Mouse (Mus musculus): ENCODE measurements around the gene 5730409E04Rik.

The 5730409E04Rik gene

DNA sequence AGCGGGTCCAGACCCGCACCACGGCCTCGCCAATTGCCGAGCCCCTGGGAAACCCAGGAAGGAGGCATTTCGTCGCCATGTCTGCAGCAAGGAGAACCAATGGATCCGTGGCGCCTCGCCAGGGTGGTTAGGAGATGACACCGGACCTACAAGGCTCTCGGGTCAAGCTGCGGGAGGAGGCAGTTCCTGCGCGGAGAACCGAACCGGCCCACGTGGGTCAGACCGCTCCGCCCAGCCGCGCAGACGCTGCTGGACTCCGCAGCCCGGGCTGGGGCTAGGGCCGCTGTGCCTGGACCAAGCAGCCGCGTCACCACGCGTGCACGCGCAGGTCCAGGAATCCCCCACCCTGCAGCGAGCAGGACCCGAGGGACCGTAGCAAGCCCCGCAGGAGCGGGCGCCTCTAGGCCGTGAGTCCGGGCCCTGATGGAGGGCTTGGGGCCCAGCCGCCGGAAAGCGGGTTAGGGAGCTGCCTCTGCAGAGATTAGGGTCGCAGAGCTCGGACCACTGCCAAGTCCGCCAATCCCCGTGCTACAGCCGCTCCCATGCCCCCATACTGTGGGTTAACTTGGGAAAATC, at the start of gene 5730409E04Rik:
Gene 5730409E04Rik (plus strand): TSS at position 213 of the 576 bp plus-strand sequence.
- peak; percentile 96 for ATAC-seq (ENCODE audit: low TSS enrichment)

DNA sequence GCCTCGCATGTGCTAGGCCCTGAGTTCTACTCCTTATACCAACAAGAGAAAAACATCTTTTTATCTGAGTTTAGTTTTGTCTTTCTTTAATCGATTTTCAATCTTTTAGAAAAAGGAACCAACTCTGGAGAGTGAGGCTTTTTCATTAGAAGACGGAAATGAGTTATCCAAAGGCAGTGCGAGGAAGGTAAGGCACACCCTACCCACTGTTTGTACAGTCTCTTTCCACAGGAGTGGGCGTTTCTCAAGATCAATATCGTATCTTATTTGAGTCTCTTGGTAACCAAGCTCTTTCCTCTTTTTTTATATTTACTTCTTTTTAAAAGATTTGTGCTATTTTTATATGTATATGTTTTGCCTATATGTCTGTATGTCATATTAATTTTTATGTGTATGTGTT, 45.8 kb upstream of the 5730409E04Rik start:
- no peak for ATAC-seq (ENCODE audit: low TSS enrichment)

DNA sequence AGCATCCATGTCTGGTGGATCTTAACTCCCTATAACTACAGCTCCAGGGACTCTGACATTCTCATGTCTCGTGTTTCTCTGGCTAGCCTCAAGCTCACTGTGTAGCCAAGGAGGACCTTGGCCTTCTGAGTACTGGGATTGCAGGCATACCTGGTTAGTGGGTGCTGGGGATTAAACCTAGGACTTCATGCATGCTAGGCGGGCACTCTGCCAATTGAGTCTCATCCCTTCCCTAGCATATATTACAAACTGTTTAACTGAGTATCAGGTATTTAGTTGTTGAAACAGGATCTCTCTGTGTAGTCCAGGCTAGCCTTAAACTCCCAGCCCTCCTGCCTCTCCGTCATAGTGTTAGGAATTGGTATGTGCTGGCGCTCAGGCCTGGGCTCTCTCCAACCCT, 42.4 kb upstream of the 5730409E04Rik start:
- ATAC-seq (ENCODE audit: low TSS enrichment), result no peak

DNA sequence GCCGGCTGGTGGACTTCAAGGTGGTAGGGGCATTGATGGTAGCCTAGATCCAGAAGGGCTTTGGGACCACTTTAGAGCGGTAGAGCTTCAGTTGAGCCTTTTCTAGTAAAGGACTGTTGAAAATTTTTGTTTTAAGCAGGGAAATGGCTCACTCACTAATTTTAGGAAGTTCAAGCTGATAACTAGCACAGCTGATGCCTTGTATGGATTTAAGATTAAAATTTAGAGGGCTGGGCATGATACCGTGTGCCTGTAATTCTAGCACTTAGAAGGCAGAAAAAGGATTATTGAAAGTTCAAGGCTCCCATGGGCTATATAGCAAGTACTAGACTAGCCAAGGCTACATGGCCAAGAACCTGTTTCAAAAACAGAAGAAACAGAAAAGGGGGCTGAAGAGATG, 39.8 kb upstream of the 5730409E04Rik start:
- ATAC-seq (ENCODE audit: low TSS enrichment), result no peak

DNA sequence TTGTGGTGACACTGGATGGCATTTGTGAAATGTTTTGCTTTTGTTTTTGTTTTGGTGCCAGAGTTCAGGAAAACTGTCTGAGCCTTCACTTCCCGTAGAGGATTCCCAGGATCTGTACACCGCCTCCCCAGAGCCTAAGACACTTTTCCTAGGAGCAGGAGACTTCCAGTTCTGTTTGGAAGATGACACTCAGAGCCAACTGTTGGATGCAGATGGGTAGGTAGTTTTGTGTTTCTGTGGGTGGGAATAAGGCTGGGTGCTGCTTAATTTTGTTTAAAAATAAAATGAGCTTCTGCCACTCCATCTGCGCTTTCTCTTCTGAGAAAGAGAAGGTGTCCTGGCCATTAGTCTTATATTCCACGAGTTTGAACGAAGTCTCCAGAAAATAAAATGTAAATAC, 33.3 kb upstream of the 5730409E04Rik start:
- ATAC-seq (ENCODE audit: low TSS enrichment), result peak; percentile 92

DNA sequence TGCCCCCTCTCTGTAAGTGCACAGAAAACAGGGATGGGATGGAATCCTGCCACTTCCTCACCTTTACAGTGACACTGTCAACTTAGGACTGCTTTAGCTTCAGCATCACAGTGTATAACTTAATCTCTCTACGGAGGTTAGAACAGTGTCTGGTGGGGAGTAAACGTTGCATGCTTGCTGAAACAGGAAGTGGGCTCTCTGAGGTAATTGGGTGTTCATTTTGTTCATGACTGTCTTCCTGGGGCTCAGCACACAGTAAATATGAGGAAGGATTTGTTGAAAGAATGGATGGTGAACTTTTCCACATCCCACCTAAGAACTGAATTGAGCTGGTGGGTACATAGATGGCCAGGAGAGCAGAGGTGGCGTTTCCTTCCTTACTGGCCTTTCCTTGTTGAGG, 31.7 kb upstream of the 5730409E04Rik start:
- no peak for ATAC-seq (ENCODE audit: low TSS enrichment)

DNA sequence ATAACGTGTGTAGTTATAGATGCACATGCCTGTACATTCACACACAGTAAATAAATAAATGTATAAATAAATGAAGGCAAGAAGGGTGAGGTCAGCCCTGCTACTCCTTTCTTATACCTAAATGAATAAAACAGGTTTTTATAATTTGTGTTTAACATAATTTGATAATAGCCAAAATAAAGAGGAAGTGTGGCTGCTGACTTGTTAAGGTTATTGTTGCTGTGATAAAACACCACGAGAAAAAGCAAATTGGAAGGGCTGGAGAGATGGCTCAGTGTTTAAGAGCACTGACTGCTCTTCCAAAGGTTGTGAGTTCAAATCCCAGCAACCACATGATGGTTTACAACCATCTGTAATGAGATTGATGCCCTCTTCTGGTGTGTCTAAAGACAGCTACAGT, 30.5 kb upstream of the 5730409E04Rik start:
- ATAC-seq (ENCODE audit: low TSS enrichment), result no peak

DNA sequence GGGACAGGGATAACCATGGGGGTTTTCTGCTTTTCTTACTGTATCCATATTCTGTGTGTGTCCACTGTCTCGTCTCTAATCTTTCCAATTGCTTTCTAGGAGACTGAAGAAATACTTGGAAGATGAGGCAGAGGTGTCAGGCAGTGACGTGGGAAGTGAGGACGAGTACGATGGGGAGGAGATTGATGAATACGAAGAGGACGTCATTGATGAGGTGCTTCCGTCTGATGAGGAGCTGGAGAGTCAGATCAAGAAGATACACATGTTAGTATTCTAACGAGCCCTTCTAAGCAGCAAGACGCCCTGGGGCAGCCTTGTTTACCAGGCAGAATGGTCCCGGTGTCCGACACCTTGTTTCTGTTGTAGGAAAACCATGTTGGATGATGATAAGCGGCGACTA, 23.9 kb upstream of the 5730409E04Rik start:
- no peak for ATAC-seq (ENCODE audit: low TSS enrichment)

DNA sequence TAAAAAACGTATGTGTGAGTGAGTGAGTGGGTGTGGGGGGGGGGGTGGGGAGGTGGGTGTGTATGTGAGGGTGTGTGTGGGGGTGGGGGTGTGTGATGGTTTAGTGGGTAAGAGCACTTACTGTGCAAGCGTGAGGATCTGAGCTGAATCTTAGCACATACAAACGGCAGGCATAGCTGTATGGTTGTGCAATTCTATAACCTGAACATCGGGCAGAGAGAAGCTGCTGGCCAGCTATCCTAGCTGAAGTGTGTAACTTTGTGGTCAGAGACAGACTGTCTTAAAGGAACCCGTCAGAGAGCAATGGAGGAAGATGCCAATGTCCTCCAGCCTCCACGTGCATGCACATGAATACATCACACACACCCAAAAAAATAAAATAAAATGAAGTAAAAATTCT, 17.6 kb upstream of the 5730409E04Rik start:
- no peak for ATAC-seq (ENCODE audit: low TSS enrichment)

DNA sequence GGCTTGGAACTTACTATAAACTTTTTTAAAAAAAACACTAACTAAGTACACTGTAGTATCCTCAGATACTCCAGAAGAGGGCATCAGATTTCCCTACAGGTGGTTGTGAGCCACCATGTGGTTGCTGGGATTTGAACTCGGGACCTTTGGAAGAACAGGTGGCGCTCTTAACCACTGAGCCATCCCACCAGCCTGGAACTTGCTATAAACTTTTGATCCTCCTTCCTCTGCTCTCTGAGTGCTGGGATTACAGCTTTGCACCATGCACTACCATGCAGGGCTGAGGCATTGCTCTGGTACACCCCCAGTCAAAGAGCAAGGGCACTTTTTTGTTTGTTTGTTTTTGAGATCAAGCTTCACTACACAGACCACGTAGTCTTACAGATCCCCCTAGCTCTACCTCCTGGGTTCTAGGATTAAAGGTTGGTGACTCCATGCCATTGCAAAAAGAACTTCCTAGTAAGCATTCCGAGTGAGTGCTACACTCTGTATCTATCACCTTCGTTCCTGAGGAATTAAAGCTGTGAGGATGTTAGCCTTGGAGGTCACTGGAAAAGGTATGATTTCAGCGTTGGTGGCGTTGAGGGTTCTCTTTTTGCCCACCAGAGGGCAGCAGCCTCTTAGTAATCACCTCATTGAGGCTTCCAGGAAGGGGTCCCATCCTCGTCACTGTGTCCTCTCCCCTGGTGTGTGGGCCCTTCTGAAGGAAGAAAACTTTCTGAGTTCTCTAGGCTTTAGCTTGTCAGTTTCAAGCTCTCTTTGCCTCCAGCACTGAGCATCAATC, 9.5 kb upstream of the 5730409E04Rik start:
- ATAC-seq (ENCODE audit: low TSS enrichment), result no peak

DNA sequence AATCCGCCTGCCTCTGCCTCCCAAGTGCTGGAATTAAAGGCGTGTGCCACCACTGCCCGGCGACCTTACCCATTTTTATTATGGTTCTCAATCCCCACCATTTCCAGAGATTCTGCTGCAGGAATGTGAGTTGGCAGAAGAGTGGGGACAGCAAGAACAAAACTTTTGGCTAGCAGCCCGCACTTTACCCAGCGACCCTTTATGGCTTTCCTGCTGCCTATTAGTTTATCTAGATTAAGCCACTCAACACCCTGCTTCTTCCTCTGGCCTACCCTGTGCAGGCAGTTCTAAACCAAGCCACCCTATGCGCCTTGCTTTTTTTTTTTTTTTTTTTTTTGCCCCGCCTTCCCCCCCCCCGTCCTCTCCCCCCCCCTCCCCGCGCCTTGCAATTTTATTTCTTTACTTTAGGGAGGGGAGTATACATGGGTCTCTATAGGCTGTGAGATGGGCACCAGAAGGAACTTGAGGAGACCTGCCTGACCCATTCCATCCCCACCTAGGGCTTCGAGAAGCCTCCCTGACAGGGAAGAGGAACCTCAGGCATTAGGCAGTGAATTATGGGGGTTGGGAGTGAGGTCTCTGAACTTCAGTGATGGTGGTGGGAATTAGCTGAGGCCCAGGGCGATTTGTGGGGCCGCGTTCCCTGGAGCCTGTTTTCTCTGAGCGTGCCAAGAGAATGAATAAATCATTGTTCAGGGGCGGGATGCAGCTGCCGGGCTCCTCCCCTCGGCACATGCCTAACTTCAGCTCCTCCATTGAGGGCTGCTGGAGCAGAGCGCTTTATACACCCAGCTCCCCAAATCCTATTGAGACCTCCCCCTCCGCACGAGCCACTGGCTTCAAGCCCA, 7.8 kb upstream of the 5730409E04Rik start:
- ATAC-seq (ENCODE audit: low TSS enrichment), result peak; percentile 62; the same call in 1 of the 2 replicates

DNA sequence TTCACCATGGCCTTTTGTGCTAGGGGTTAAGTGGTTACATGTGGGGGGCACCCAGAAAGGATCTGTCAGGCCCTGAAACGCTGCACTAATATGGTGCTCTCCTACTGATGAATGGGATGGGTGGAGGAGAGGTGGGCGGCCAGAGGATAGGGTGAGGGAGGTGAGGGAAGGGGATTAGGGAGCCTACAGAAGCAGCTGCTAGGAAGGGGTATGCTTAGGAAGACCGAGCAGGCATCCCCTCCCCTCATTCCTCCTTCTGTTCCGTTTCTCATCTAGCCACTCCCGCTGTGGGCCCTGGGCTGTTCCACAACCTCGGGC, 7.2 kb upstream of the 5730409E04Rik start:
- no peak for ATAC-seq (ENCODE audit: low TSS enrichment)

DNA sequence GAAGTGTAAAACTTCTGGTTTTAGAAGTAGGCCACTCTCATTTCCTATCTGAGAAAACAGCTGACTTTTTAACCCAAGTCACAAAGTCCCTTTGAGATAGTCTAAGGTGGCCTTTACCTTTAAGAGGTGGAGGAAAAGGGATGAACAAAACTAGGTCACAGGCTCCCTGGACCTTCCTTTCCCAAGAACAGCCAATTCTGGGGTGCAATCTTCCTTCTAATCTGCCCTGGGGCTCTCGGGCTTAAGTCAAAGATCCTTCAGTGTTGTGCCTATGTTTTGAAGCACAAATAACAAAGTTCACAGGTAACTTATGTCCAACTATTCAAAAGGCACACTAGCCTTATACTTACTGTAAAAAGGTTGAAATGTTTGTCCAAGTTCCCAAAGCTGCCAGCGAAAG, 5.5 kb upstream of the 5730409E04Rik start:
- ATAC-seq (ENCODE audit: low TSS enrichment), result no peak

DNA sequence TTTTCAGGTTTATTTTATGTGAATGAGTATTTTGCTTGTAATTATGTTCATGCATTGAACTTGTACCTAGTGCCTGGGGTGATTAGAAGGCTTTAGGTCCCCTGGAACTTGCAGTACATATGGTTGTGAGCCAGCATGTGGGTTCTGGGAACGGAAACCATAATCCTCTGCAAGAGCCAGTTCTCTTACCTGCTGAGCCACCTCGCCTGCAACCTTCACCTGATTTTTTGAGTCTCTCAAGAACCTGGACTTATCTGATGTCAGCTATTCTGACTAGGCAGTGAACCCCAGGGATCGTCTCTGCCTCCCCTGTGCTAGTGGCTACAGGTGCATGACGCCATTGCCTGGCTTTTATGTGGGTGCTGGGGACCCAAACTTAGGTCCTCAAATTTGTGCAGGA, 3.9 kb upstream of the 5730409E04Rik start:
- ATAC-seq (ENCODE audit: low TSS enrichment), result no peak

DNA sequence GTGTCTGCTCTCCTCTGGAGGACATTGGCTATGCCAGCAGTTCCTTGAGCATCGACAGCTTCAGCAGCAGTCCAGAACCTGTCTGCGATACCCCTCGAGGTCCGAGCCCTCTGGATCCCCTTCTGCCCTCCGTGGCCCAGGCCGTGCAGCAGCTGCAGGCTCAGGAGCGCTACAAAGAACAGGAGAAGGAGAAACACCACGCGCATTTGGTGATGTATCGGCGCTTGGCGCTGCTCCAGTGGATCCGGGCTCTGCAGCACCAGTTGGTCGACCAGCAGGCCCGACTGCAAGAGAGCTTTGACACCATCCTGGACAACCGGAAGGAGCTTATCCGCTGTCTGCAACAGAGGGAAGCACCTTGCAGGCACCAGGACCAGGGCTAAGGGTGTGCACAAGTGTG, 2.4 kb downstream of the 5730409E04Rik start:
- no peak for ATAC-seq (ENCODE audit: low TSS enrichment)

DNA sequence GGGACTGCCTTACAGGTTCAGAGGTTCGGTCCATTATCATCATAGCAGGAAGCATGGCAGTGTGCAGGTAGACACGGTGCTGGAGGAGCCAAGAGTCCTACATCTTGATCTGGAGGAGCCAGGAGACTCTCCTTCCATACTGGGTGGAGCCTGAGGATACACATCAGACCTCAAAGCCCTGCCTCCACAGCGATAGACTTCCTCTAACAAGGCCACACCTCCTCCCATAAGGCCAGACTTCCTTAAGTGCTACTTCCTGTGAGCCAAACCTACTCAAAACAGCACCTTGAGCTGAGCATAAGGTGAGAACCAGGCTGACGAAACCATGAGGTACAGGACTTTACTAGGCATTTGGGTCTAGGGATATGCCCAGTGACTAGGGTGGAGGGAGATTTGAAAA, 6.7 kb downstream of the 5730409E04Rik start:
- ATAC-seq (ENCODE audit: low TSS enrichment), result no peak

DNA sequence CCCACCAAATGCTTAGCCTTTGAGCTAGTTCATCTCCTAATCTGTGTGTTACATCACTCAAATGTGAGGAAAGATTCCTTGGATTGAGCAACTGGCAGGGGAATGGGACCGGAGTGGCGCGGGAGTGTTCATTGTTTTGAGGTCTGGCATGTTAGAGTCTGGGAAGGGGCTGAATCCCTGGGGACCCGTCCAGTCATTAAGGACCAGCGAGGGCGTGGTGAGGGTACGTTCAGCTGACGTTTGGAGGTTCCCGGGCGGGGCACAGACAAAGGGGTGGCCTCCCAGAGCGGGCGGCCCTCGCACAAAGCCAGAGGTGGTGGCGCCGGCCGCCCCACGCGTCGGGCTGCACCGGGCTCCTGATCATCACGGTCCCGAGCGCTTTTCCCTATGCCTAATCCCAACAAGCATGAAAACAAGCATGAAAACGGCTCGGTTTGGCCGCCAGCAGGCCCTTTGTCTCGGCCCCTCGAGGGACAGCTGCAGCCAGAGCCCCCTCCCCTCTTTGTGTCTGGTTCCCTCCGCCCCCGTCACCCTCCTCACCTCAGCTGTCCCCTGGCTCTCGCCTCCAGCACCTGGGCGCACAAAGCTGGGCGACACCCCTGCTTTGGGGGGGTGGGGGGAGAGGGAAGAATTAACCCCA, 10.2 kb downstream of the 5730409E04Rik start:
- ATAC-seq (ENCODE audit: low TSS enrichment), result no peak

DNA sequence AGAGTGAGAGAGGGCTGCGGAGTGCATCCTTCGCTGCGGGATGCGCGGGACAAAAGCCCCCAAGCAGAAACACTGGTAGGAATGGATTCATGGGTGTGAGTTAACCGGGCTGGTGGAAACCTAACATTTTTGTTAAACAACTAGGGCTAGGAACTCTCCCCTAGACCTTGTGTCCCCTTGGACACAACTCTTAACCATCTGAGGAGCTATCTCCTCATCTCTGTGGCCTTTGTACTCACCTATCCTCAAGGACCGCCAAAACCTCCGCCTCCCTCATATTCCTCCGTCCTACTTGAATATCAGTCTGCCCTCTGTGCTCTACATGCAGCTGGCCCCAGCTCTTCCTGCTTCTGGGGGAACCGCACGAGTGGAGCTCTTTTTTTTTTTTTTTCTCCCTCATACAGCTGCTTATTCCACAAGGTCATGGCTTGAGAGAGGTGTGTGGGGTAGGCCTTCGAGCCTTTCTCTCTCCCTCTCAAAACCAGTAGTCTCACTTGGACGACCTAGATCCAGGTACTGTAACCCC, 10.8 kb downstream of the 5730409E04Rik start:
- no peak for ATAC-seq (ENCODE audit: low TSS enrichment)

DNA sequence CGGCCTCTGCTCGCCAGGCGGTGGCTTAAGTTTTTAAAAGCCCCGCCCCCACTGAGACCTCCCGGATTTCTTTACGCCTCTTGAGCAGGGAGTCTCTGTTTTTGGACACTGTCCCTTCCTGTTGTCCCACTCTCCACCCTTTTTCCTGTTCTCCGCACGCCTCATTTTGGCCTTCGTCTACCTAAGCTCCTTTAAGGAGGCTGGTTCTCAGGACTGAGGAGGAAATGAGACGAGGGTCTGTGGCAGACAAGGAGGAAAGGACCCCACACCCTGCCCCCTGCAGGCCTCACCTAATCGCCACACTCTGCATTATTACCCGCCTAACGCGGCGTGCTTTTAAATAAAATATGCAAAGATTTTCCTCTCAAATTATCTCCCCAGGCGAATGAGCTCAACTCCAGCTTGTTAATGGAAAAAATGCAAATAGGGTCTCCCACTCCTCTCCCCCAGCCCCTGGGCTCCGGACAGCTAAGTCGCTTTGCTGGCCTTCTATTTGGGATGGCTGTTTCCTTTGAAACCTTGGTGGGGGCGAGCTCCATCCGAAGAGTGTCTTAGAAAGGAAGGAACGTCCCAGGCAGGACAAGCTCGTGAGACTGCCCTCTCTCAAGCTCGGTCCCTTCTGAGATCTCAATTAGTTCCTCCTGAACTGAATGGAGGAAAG, 17.5 kb downstream of the 5730409E04Rik start:
- ATAC-seq (ENCODE audit: low TSS enrichment), result no peak

DNA sequence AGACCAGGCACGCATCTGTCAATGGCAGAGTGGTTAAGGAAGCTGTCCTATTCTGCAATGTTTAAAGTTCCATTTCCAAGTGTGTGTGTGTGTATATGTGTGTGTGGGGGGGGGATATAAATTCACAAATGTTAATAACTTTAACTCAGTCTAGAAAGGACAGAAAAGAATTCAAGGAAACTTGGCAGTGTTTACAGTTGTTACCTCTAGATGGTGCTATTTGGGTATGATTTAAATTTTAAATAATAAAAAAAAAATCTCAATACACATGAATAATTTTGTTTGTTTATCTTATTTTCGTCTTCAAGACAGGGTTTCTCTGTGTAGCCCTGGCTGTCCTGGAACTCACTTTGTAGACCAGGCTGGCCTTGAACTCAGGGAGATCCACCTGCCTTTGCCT, 22.3 kb downstream of the 5730409E04Rik start:
- no peak for ATAC-seq (ENCODE audit: low TSS enrichment)

DNA sequence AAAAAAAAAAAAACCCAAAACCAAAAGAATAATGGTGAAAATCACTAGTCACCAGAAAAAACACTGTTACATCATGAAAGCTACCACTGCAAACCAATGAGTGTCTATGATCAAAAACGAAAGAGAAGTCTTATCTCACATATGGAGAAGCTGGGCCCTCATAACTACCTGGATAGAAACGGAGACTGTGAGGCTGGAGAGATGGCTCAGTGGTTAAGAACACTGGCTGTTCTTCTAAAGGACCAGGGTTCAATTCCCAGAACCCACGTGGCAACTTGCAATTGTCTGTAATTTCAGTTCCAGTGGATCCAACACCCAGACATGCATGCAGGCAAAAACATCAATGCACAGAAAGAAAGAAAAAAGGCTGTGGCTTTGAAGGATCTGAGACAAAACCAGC, 23.1 kb downstream of the 5730409E04Rik start:
- no peak for ATAC-seq (ENCODE audit: low TSS enrichment)

DNA sequence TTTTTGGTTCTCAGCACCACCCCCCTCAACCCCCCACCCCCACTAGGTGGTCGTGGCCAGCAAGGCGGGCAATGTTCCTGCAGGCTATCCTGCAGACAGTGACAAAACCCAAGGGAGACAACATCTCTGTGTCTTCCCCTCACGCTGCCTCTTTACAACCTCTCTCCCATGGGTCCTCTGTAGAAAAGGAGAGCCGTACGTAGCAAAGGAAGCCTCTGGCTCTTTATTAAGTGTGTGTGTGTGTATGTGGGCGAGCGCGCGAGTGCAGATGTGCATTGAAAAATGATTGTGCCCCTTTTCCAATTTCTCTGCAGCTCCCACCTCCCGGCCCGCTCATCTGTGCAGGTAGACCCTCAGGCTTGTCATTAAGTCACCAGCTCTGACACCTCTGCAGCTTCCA, 26.7 kb downstream of the 5730409E04Rik start:
- ATAC-seq (ENCODE audit: low TSS enrichment), result no peak
